9 mouse cellular contexts compared by ENCODE assay signal in genomic region chr8:108885450-108885849, GRCm38 (mm10).
DNase-seq lines count a peak whose midpoint lies in the region; ATAC-seq and TF ChIP-seq lines count a peak whose summit lies in the region.
"Had no signal": no experiment of that assay in that cellular context is flagged by ENCODE, and none has a peak within 500 bp of the region (broad histone marks: within the 10 kb centered on the region; RNA-seq: fewer than 3 reads in every experiment).

No protein-coding gene starts in this region.

- H3K27me3 ChIP-seq in heart, adult 2 months (ENCODE audit: control insufficient read depth, insufficient read depth, low read length), result no peaks in the 10 kb centered on the region
- H3K27me3 ChIP-seq in kidney, embryonic 15.5 days, result no peaks in the 10 kb centered on the region
- no peaks in the 10 kb centered on the region for H3K27me3 ChIP-seq in midbrain, embryonic 16.5 days (ENCODE audit: control insufficient read depth, insufficient read depth, low read depth, low read length)

- DNase-seq in heart, adult 2 months, result peak; percentile 44 to 65
- DNase-seq in heart, postnatal 25 days (ENCODE audit: low spot score), result no peak
- DNase-seq in fibroblast of lung, adult 2 months (ENCODE audit: low read depth), result peak; percentile 77
- no peak for DNase-seq in left cerebral cortex, adult 9 months (ENCODE audit: low spot score in 2 of 2)
- DNase-seq in urinary bladder, adult 18-20 months (ENCODE audit: low spot score in 2 of 2), result no peak
- no peak for DNase-seq in left cerebral cortex, adult 2 months (ENCODE audit: extremely low spot score in 1 of 2, low spot score in 2 of 2)

- no peak overlapping the region for H3K9ac ChIP-seq in heart, adult 2 months (ENCODE audit: low read depth, low read length)
- H3K9ac ChIP-seq in kidney, embryonic 15.5 days, result no peak overlapping the region
- H3K9ac ChIP-seq in midbrain, embryonic 16.5 days (ENCODE audit: low read depth, low read length), result no peak overlapping the region

- intact Hi-C loops in heart, adult 2 months (cut with DNase I), result loop anchor here (1.0 to 10.0 kb wide), 2 partner anchors 26 to 171 kb away; no protein-coding TSS in a partner anchor
- intact Hi-C loops in heart, postnatal 25 days (cut with DNase I), result loop anchor here (10.0 kb wide), 1 partner anchor 171 kb away; no protein-coding TSS in a partner anchor
- intact Hi-C loops in left cerebral cortex, adult 2 months (cut with DNase I), result loop anchor here (5.0 kb wide), 1 partner anchor 652 kb away; no protein-coding TSS in a partner anchor

- TF ChIP-seq EP300 in heart, adult 2 months (IDR thresholded peaks at IDR 0.05; ENCODE audit: insufficient read depth, low read depth, low read length), result no peak

- 0 out of 2 replicates have a peak, but pooled peaks have one; percentile 40 for ATAC-seq in kidney, embryonic 15.5 days (replicated peaks; ENCODE audit: low FRiP score)
- ATAC-seq in midbrain, embryonic 16.5 days, result no peak

- peaks cover 3% of the 10 kb centered on the region; the same call in 1 of the 2 replicates for H3K4me1 ChIP-seq in heart, adult 2 months (ENCODE audit: control insufficient read depth, insufficient read depth, low read length)
- peaks cover 42% of the 10 kb centered on the region for H3K4me1 ChIP-seq in kidney, embryonic 15.5 days
- peaks cover 53% of the 10 kb centered on the region for H3K4me1 ChIP-seq in midbrain, embryonic 16.5 days (ENCODE audit: control insufficient read depth, insufficient read depth, low read length)

- H3K36me3 ChIP-seq in heart, adult 2 months (ENCODE audit: control insufficient read depth, insufficient read depth, low read length), result no peaks in the 10 kb centered on the region
- no peaks in the 10 kb centered on the region for H3K36me3 ChIP-seq in kidney, embryonic 15.5 days
- H3K36me3 ChIP-seq in midbrain, embryonic 16.5 days (ENCODE audit: control insufficient read depth, insufficient read depth, low read length), result no peaks in the 10 kb centered on the region

- no peak for TF ChIP-seq CTCF in heart, adult 2 months (IDR thresholded peaks at IDR 0.05)
- no peak for TF ChIP-seq CTCF in left cerebral cortex, adult 2 months (IDR thresholded peaks at IDR 0.05)

- H3K9me3 ChIP-seq in kidney, embryonic 15.5 days (replicated peaks), result no peaks in the 10 kb centered on the region
- no peaks in the 10 kb centered on the region for H3K9me3 ChIP-seq in midbrain, embryonic 16.5 days (replicated peaks; ENCODE audit: control insufficient read depth, low read length, poor library complexity, severe bottlenecking)
- H3K9me3 ChIP-seq: megakaryocyte, embryonic 14.5 days had no signal

- no peak overlapping the region for H3K4me3 ChIP-seq in heart, adult 2 months
- H3K4me3 ChIP-seq in kidney, embryonic 15.5 days (replicated peaks), result no peak overlapping the region
- H3K4me3 ChIP-seq in midbrain, embryonic 16.5 days (ENCODE audit: low read depth, low read length), result no peak overlapping the region
- no peak overlapping the region for H3K4me3 ChIP-seq in left cerebral cortex, adult 2 months
- H3K4me3 ChIP-seq: megakaryocyte, embryonic 14.5 days had no signal

- no peak overlapping the region for H3K4me2 ChIP-seq in kidney, embryonic 15.5 days
- H3K4me2 ChIP-seq in midbrain, embryonic 16.5 days (ENCODE audit: low read length), result 0 out of 2 replicates have a peak overlapping the region, but pooled peaks have one; percentile 19

- WGBS in heart, adult 2 months, result 55% methylated on average over 14 of the region's 14 CpGs
- 58% methylated on average over 14 of the region's 14 CpGs for WGBS in kidney, embryonic 15.5 days
- 46% methylated on average over 14 of the region's 14 CpGs for WGBS in midbrain, embryonic 16.5 days

- peak overlapping the region; percentile 53 for H3K27ac ChIP-seq in heart, adult 2 months
- peak overlapping the region; percentile 32; the same call in 1 of the 2 replicates for H3K27ac ChIP-seq in kidney, embryonic 15.5 days
- H3K27ac ChIP-seq in midbrain, embryonic 16.5 days (ENCODE audit: low read length), result peak overlapping the region; percentile 67
- H3K27ac ChIP-seq in left cerebral cortex, adult 2 months, result no peak overlapping the region

- no peaks in the 10 kb centered on the region; the same call in 1 of the 2 replicates for H3K79me2 ChIP-seq in heart, adult 2 months (replicated peaks; ENCODE audit: control insufficient read depth, insufficient read depth, low read length)

- TF ChIP-seq POLR2A in heart, adult 2 months (IDR thresholded peaks at IDR 0.05; ENCODE audit: insufficient read depth, low read depth, low read length), result no peak

Comparison
In these comparisons a context has a peak if more than half of its experiments do, and no peak if none do; other contexts are left out.
1. DNase-seq: peak in heart, adult 2 months (2 of 2) and fibroblast of lung, adult 2 months (single experiment); none in heart, postnatal 25 days (single experiment), left cerebral cortex, adult 9 months (0 of 2), urinary bladder, adult 18-20 months (0 of 2) and left cerebral cortex, adult 2 months (0 of 2).